Mouse (Mus musculus): ENCODE data around the gene Tmem170b.

Gene Tmem170b

GRCm38 (mm10) chr13:41614982-41615381, 9.3 kb downstream of the Tmem170b start:
- no peak for DNase-seq

- no peak for DNase-seq
Measured at GRCm38 (mm10) chr13:41619470-41619869, 13.8 kb downstream of the Tmem170b start.

GRCm38 (mm10) chr13:41620132-41620531, 14.4 kb downstream of the Tmem170b start:
- DNase-seq = no peak

- DNase-seq = no peak
Measured at GRCm38 (mm10) chr13:41624123-41624522, 18.4 kb downstream of the Tmem170b start.

GRCm38 (mm10) chr13:41625248-41625647, 19.5 kb downstream of the Tmem170b start:
- no peak for DNase-seq

- DNase-seq = no peak
Measured at GRCm38 (mm10) chr13:41627277-41627916, 21.7 kb downstream of the Tmem170b start.

GRCm38 (mm10) chr13:41634401-41634818, 28.7 kb downstream of the Tmem170b start:
- DNase-seq = peak; percentile 73 to 80

- DNase-seq = no peak
Measured at GRCm38 (mm10) chr13:41638083-41638482, 32.4 kb downstream of the Tmem170b start.

GRCm38 (mm10) chr13:41642851-41643250, 37.1 kb downstream of the Tmem170b start:
- peak; percentile 64 to 82 for DNase-seq

- peak; percentile 63 to 79 for DNase-seq
Measured at GRCm38 (mm10) chr13:41643798-41644197, 38.1 kb downstream of the Tmem170b start.

GRCm38 (mm10) chr13:41644591-41645482, 39.1 kb downstream of the Tmem170b start:
- DNase-seq = no peak

GRCm38 (mm10) chr13:41645483-41645859, 39.8 kb downstream of the Tmem170b start:
- no peak for DNase-seq

- no peak for DNase-seq
Measured at GRCm38 (mm10) chr13:41647976-41648375, 42.3 kb downstream of the Tmem170b start.

GRCm38 (mm10) chr13:41650665-41651064, 45.0 kb downstream of the Tmem170b start:
- DNase-seq = no peak

- DNase-seq = no peak
Measured at GRCm38 (mm10) chr13:41653791-41654190, 48.1 kb downstream of the Tmem170b start.

GRCm38 (mm10) chr13:41655576-41656090, 49.9 kb downstream of the Tmem170b start:
- no peak for DNase-seq

- peak; percentile 67 to 91 for DNase-seq
Measured at GRCm38 (mm10) chr13:41660052-41660793, 54.5 kb downstream of the Tmem170b start.

- no peak for DNase-seq
Measured at GRCm38 (mm10) chr13:41661116-41661515, 55.4 kb downstream of the Tmem170b start.

GRCm38 (mm10) chr13:41662401-41663070, 56.8 kb downstream of the Tmem170b start:
- peak; percentile 85 to 94 for DNase-seq

- peak; percentile 23 to 70 for DNase-seq
Measured at GRCm38 (mm10) chr13:41663501-41664195, 57.9 kb downstream of the Tmem170b start.

GRCm38 (mm10) chr13:41669951-41670350, 64.2 kb downstream of the Tmem170b start:
- DNase-seq = no peak

Measured in kidney, postnatal 25 days (tissue).